Mouse (Mus musculus) lung, adult 2 months (tissue): ENCODE data around the gene Arid5b.

Experiments
- CTCF ChIP-seq: fragments of 200-500 bp; IDR thresholded peaks from 2 replicates; pipeline ENCODE4 v1.5.1; 2011; ENCODE audit warnings: mild to moderate bottlenecking, low read length, control low read depth; ENCODE audit not compliant: insufficient read depth
- POLR2A ChIP-seq: fragments of 200-500 bp; IDR thresholded peaks from 2 replicates; pipeline ENCODE4 v1.6.1; 2011; ENCODE audit warnings: low read depth, mild to moderate bottlenecking, control low read depth, low read length, borderline replicate concordance; ENCODE audit errors: extremely low read depth

DNA sequence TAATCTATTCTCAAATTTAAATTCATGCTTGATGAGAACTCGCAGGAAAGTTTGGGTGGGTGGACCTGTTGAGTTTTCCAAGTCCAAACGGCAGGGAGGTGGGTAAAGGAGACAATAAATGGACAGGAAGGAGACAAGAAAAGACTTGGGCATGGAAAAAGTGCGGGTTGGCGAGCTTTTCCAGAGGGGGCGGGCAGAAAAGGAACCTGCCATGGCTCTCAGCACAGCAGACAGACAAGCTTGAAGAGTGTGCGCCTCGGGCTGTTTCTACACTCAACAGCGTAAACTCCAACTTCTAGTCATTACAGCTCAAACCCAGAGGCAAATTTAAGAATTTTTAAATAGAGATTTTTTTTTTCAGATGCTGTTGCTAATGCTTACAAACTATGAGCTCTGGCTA, 168.4 kb downstream of the Arid5b start:
- TF ChIP-seq POLR2A (no peak), CTCF (no peak)
